Mouse (Mus musculus) large intestine, adult 2 months (tissue): ENCODE data around the gene Dnase1l1. TPM values are rescaled to one million over a fixed set of nuclear protein-coding genes. Genes with fewer than 3 reads are reported as not detected.

Source experiments
- DNase-seq: peaks from one replicate; pipeline ENCODE4 v3.0.0-alpha.2; 2012; ENCODE audit warnings: low read depth, low spot score
- WGBS: fragments of 180-500 bp; shearing (Covaris S2); methylation state at CpG from one replicate; pipeline ENCODE4 v1.1.7; 2018; 5-methylcytosine and 5-hydroxymethylcytosine counted together
- polyA plus RNA-seq: library from polyadenylated mRNA; depleted of rRNA; stranded (reverse); fragments of >200 nt; gene quantifications from 2 replicates; pipeline ENCODE4 v1.2.3, GENCODE M21; 2012

Gene Dnase1l1
- polyA plus RNA-seq, 1 experiment: 20.5 TPM

GRCm38 (mm10) chrX:74270902-74271551 lies 11.1 kb downstream of the Dnase1l1 start:
- no peak for DNase-seq
- 17% methylated on average over 27 of the region's 27 CpGs for WGBS

- WGBS: 20% methylated on average over 42 of the region's 42 CpGs
Measured at GRCm38 (mm10) chrX:74270062-74270901, 11.9 kb downstream of the Dnase1l1 start, which contains the start of gene Rpl10. Gene Rpl10 (plus strand): TSS chrX:74270812.

GRCm38 (mm10) chrX:74269736-74270061 lies 12.4 kb downstream of the Dnase1l1 start:
- DNase-seq: no peak
- WGBS: 18% methylated on average over 3 of the region's 3 CpGs

More at GRCm38 (mm10) chrX:74270062-74270901, 11.9 kb downstream of the Dnase1l1 start, which contains the start of gene Rpl10:
- peak; percentile 81 for DNase-seq

GRCm38 (mm10) chrX:74257746-74258145 lies 24.4 kb downstream of the Dnase1l1 start:
- DNase-seq: no peak
- WGBS: 87% methylated on average over 3 of the region's 3 CpGs

- DNase-seq: no peak
- 22% methylated on average over 26 of the region's 31 CpGs for WGBS
Measured at GRCm38 (mm10) chrX:74254888-74255565, 27.1 kb downstream of the Dnase1l1 start.

GRCm38 (mm10) chrX:74254153-74254887 lies 27.8 kb downstream of the Dnase1l1 start, which contains the start of gene Emd:
Gene Emd (plus strand): TSS chrX:74254687.
- no peak for DNase-seq
- WGBS: 29% methylated on average over 39 of the region's 39 CpGs

GRCm38 (mm10) chrX:74249615-74250014 lies 32.5 kb downstream of the Dnase1l1 start, which contains the start of gene Flna:
Gene Flna (minus strand): TSS chrX:74249820.
- no peak for DNase-seq
- WGBS: 15% methylated on average over 38 of the region's 38 CpGs

- 14% methylated on average over 3 of the region's 3 CpGs for WGBS
- DNase-seq: no peak
Measured at GRCm38 (mm10) chrX:74248651-74249050, 33.5 kb downstream of the Dnase1l1 start.

GRCm38 (mm10) chrX:74246693-74247092 lies 35.4 kb downstream of the Dnase1l1 start:
- WGBS: 18% methylated on average over 14 of the region's 15 CpGs

GRCm38 (mm10) chrX:74246213-74246681 lies 35.9 kb downstream of the Dnase1l1 start:
- WGBS: 23% methylated on average over 34 of the region's 38 CpGs
- no peak for DNase-seq

More at GRCm38 (mm10) chrX:74246693-74247092, 35.4 kb downstream of the Dnase1l1 start:
- DNase-seq: no peak

- no peak for DNase-seq
- WGBS: 15% methylated on average over 21 of the region's 21 CpGs
Measured at GRCm38 (mm10) chrX:74245687-74246086, 36.5 kb downstream of the Dnase1l1 start.

GRCm38 (mm10) chrX:74245107-74245506 lies 37.0 kb downstream of the Dnase1l1 start:
- whole genome bisulfite sequencing: 57% methylated on average over 1 of the region's 1 CpGs
- DNase-seq: no peak

GRCm38 (mm10) chrX:74244614-74245083 lies 37.5 kb downstream of the Dnase1l1 start:
- whole genome bisulfite sequencing: 48% methylated on average over 3 of the region's 3 CpGs
- DNase-seq: no peak

GRCm38 (mm10) chrX:74243807-74244206 lies 38.3 kb downstream of the Dnase1l1 start:
- 36% methylated on average over 3 of the region's 3 CpGs for WGBS
- no peak for DNase-seq

GRCm38 (mm10) chrX:74243396-74243795 lies 38.7 kb downstream of the Dnase1l1 start:
- 61% methylated on average over 2 of the region's 2 CpGs for WGBS
- DNase-seq: no peak

- WGBS: 85% methylated on average over 4 of the region's 4 CpGs
- DNase-seq: no peak
Measured at GRCm38 (mm10) chrX:74240332-74240731, 41.8 kb downstream of the Dnase1l1 start.

GRCm38 (mm10) chrX:74233196-74233595 lies 48.9 kb downstream of the Dnase1l1 start:
- no peak for DNase-seq
- 91% methylated on average over 5 of the region's 5 CpGs for WGBS

GRCm38 (mm10) chrX:74230038-74230437 lies 52.1 kb downstream of the Dnase1l1 start:
- DNase-seq: no peak
- WGBS: 57% methylated on average over 1 of the region's 1 CpGs
